Mouse (Mus musculus): ENCODE data around the gene Bag2. TPM values are rescaled to one million over a fixed set of nuclear protein-coding genes. Genes with fewer than 3 reads are reported as not detected.

The Bag2 gene
- polyA plus RNA-seq, 1 experiment from 2014 or later: 42.9 TPM

DNA sequence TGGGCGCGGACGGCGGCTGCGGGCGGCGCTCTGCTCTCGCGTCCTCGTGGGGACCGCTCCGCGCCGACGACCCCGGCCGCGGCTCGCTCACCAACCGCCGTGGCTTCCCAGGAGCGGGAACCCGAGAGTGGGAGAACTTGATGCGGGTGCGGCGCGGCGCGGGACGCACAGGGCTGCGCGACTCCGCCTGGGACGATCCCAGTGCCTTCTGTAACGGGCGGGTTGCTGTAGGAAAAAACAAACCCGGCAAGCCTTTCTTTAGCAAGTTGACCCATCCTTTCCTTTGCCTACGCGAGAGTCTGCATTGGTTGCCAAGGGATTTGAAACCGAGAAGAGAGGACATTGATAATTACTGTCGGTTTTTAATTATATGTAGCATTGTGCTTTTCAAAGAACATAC lies 37.4 kb downstream of the Bag2 start:
- H3K4me2 ChIP-seq: peak overlapping the region; percentile 60
- peaks cover 26% of the 10 kb centered on the region for H3K36me3 ChIP-seq
- H3K27me3 ChIP-seq: no peaks in the 10 kb centered on the region
- peak overlapping the region; percentile 89 for H3K27ac ChIP-seq
- peak; percentile 70; the same call in 1 of the 2 replicates for ATAC-seq (ENCODE audit: borderline replicate concordance, extremely low read depth, low FRiP score, low TSS enrichment)
- H3K9ac ChIP-seq: peak overlapping the region; percentile 70
- H3K4me3 ChIP-seq: peak overlapping the region; percentile 64
- no peaks in the 10 kb centered on the region for H3K9me3 ChIP-seq
- WGBS: under 1% methylated on average over 41 of the region's 41 CpGs
- peaks cover 6% of the 10 kb centered on the region for H3K4me1 ChIP-seq

DNA sequence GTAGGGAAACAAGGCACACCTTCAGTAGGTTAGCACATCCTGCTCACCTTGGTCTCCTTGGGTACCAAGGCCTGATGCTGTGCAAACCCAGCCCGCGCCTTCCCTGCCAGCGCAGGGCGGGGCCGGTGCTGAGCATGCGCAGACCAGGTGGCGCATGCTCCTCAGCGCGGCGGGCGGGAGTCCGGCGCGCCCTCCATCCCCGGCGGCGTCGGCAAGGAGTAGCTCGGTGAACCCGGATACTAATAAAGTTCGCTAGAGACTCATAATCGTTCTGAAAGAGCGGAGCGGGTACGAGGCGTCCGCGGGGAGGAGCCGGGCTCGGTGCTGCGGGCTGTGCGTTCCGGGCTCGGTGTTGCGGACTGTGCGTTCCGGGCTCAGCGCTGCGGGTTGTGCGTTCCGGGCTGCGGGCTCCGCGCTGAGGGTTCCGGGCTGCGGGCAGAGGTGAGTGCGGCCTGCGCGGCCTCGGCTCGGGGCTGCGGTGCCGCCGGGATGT lies 37.8 kb downstream of the Bag2 start, which contains the start of gene Rab23:
Gene Rab23, plus strand, starts transcription at position 155 of the 493 bp plus-strand sequence.
- H3K27me3 ChIP-seq: no peaks in the 10 kb centered on the region
- under 1% methylated on average over 54 of the region's 54 CpGs for WGBS

DNA sequence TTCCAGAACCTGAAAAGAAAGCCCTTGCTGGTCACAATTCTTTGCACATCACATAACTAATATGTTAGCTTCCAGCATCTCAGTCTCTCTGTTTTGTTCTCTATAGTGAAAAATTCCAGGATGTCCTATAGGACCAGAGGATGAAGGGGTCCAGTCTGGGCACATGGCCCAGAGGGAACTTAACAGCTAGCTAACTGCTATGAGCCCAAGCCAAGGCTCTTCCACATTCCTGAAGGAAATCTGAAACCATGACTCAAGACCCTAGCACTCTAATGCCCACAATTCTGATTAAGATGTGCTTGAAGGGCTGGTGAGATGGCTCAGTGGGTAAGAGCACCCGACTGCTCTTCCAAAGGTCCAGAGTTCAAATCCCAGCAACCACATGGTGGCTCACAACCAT lies 40.0 kb downstream of the Bag2 start:
- no peaks in the 10 kb centered on the region for H3K27me3 ChIP-seq
- no peak overlapping the region for H3K4me2 ChIP-seq
- no peak overlapping the region for H3K4me3 ChIP-seq
- WGBS: 76% methylated on average over 1 of the region's 1 CpGs
- H3K9me3 ChIP-seq: no peaks in the 10 kb centered on the region
- peaks cover 6% of the 10 kb centered on the region; the same call in 1 of the 2 replicates for H3K36me3 ChIP-seq
- H3K27ac ChIP-seq: no peak overlapping the region
- ATAC-seq (ENCODE audit: borderline replicate concordance, extremely low read depth, low FRiP score, low TSS enrichment): no peak
- no peak overlapping the region for H3K9ac ChIP-seq
- peaks cover 6% of the 10 kb centered on the region for H3K4me1 ChIP-seq

More for the DNA sequence above, 37.8 kb downstream of the Bag2 start, which contains the start of gene Rab23:
- Histone ChIP-seq H3K4me2 (peak within 1 kb of the TSS; percentile 60), H3K27ac (peak within 1 kb of the TSS; percentile 89), H3K4me1 (peaks cover 6% of the 10 kb centered on the region), H3K9me3 (no peaks in the 10 kb centered on the region), H3K9ac (peak within 1 kb of the TSS; percentile 70), H3K4me3 (peak within 1 kb of the TSS; percentile 64), H3K36me3 (peaks cover 22% of the 10 kb centered on the region)
- ATAC-seq (ENCODE audit: borderline replicate concordance, extremely low read depth, low FRiP score, low TSS enrichment): peak; percentile 95

DNA sequence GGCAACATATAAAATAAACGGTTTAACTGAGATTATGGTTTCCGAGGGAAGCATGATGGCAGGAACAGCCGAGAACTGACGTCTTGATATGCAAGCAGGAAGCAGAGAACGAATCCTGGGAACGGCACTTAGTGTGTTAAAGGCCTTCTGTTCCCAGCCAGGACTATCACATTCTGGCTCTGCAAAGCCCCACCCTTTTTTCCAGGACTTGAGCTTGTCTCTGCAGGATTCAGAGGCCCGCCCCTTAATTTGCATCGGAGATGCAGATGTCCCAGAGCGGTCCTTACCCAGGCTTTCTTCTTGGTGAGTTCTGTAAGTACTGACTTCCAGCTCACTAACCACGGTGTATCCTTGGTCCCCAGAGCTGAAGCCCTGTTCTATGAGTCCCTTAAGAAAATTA lies 42.8 kb downstream of the Bag2 start:
- WGBS: 7% methylated on average over 10 of the region's 10 CpGs
- H3K27ac ChIP-seq: no peak overlapping the region
- no peaks in the 10 kb centered on the region for H3K9me3 ChIP-seq
- no peak overlapping the region for H3K9ac ChIP-seq
- H3K4me2 ChIP-seq: no peak overlapping the region
- H3K27me3 ChIP-seq: no peaks in the 10 kb centered on the region
- no peak overlapping the region for H3K4me3 ChIP-seq
- H3K4me1 ChIP-seq: no peaks in the 10 kb centered on the region
- no peaks in the 10 kb centered on the region for H3K36me3 ChIP-seq
- ATAC-seq (ENCODE audit: borderline replicate concordance, extremely low read depth, low FRiP score, low TSS enrichment): no peak

DNA sequence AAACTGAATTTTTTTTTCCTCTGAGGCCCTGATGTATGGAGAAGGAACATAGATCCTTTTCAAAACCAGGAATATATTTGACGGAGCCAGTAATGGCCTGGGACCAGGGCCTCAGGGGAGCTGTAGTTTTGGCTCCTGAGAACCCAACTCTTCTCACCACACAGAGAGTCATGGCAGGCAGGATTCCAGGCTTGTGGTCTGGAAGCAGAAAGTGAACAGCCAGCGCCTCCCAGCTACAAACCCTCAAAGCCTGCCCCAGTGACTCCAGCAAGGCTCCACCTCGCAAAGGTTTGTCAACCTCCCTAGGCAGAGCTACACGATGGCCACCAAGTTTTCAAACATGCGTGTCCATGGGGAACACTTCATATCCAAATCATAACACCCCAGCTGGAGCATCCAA lies 45.6 kb downstream of the Bag2 start:
- no peaks in the 10 kb centered on the region for H3K36me3 ChIP-seq

DNA sequence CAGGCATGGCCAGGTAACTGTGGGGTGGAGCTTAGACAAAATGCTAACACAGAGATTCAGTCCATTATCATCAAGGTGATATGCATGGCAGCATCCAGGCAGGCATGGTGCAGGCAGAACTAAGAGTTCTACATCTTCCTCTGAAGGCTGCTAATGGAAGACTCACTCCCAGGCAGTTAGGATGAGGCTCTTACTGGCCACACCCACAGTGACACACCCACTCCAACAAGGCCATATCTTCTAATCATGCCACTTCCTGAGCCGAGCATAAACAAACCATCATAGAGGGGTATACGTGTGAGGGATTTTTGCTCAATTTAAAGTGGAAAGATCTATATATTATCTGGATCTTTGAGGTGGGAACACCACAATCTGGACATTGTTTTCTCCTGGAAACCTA lies 48.0 kb downstream of the Bag2 start:
- no peaks in the 10 kb centered on the region for H3K9me3 ChIP-seq
- no peaks in the 10 kb centered on the region for H3K27me3 ChIP-seq
- ATAC-seq (ENCODE audit: borderline replicate concordance, extremely low read depth, low FRiP score, low TSS enrichment): no peak
- no peaks in the 10 kb centered on the region for H3K36me3 ChIP-seq
- no peak overlapping the region for H3K27ac ChIP-seq
- no peak overlapping the region for H3K4me2 ChIP-seq
- H3K4me3 ChIP-seq: no peak overlapping the region
- H3K9ac ChIP-seq: no peak overlapping the region
- no peaks in the 10 kb centered on the region for H3K4me1 ChIP-seq
- 38% methylated on average over 2 of the region's 2 CpGs for WGBS

More for the DNA sequence above, 45.6 kb downstream of the Bag2 start:
- H3K4me3 ChIP-seq: no peak overlapping the region
- H3K9ac ChIP-seq: no peak overlapping the region
- WGBS: 85% methylated on average over 5 of the region's 5 CpGs
- ATAC-seq (ENCODE audit: borderline replicate concordance, extremely low read depth, low FRiP score, low TSS enrichment): no peak
- H3K4me1 ChIP-seq: no peaks in the 10 kb centered on the region
- H3K27me3 ChIP-seq: no peaks in the 10 kb centered on the region
- H3K27ac ChIP-seq: no peak overlapping the region
- H3K9me3 ChIP-seq: no peaks in the 10 kb centered on the region
- no peak overlapping the region for H3K4me2 ChIP-seq

DNA sequence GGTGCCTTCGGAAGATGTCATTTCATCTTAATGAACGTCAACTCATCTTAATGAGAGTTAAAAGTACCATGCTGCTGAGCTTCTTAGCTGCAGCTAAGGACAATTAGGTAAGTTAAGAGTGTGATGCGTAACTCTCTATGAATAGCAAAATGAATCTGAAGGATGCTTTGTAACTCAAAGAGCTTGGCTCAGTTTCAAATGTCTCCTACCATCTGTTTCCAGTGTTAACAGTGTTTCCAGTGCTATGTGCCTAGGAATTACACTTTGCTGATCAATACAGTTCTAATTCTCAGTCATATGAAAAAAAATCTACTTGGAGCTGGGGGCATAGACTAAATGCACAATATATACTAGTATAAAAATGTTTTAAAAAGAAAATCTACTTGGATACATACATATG lies 56.4 kb downstream of the Bag2 start:
- no peak overlapping the region for H3K4me3 ChIP-seq
- no peaks in the 10 kb centered on the region for H3K9me3 ChIP-seq
- H3K4me2 ChIP-seq: no peak overlapping the region
- H3K4me1 ChIP-seq: no peaks in the 10 kb centered on the region
- no peaks in the 10 kb centered on the region for H3K27me3 ChIP-seq
- no peak for ATAC-seq (ENCODE audit: borderline replicate concordance, extremely low read depth, low FRiP score, low TSS enrichment)
- 90% methylated on average over 3 of the region's 3 CpGs for WGBS
- no peak overlapping the region for H3K9ac ChIP-seq
- no peaks in the 10 kb centered on the region for H3K36me3 ChIP-seq
- no peak overlapping the region for H3K27ac ChIP-seq

DNA sequence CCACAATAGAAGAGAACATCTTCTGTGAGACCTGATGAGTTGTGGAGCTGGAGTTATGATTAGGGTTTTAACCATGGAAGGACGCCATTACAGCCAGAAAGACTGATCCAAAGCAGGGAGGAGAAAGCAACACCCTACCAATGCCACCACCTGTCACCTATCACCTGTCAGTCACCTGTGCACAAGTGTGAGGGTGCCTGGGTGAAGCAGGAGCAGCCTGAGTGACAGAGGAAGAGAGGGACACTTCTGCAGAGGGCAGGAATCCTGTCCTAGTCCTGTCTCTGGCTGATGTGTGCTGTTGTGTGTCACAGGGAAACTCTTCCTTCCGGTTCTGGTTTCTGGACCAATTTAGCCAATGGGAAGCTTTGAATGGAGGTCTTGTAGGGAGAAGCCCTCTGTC lies 61.6 kb downstream of the Bag2 start:
- H3K27ac ChIP-seq: no peak overlapping the region
- no peak overlapping the region for H3K4me2 ChIP-seq
- ATAC-seq (ENCODE audit: borderline replicate concordance, extremely low read depth, low FRiP score, low TSS enrichment): no peak
- H3K27me3 ChIP-seq: no peaks in the 10 kb centered on the region
- no peaks in the 10 kb centered on the region for H3K4me1 ChIP-seq
- H3K9me3 ChIP-seq: no peaks in the 10 kb centered on the region
- 73% methylated on average over 2 of the region's 2 CpGs for WGBS
- no peaks in the 10 kb centered on the region for H3K36me3 ChIP-seq
- no peak overlapping the region for H3K4me3 ChIP-seq
- no peak overlapping the region for H3K9ac ChIP-seq

Other genes with a start within 250 kb of the Bag2 start
- 39.9 and 45.1 TPM in 2 replicates for gene Prim2, start 88.0 kb downstream of the Bag2 start, polyA plus RNA-seq (2015; fragmentation: Nextera tagmentation; extraction: Ambion mirVana)
- gene Rab23, start 37.9 kb downstream of the Bag2 start, polyA plus RNA-seq (2015; fragmentation: Nextera tagmentation; extraction: Ambion mirVana): 23.5 and 23.8 TPM in 2 replicates
- 23.0 and 23.8 TPM in 2 replicates for gene Zfp451, start 56.8 kb upstream of the Bag2 start, polyA plus RNA-seq (2015; fragmentation: Nextera tagmentation; extraction: Ambion mirVana)
- gene Bend6, start 150.0 kb upstream of the Bag2 start, polyA plus RNA-seq (2015; fragmentation: Nextera tagmentation; extraction: Ambion mirVana): 0.55 and 0.62 TPM in 2 replicates
- gene Dst, start 150.4 kb upstream of the Bag2 start, polyA plus RNA-seq (2015; fragmentation: Nextera tagmentation; extraction: Ambion mirVana): 13.2 and 15.2 TPM in 2 replicates

All from lung, embryonic 15.5 days (tissue).